In genomic region chr2:135837730-135838129, GRCm38 (mm10) we compare ENCODE assay signal across 28 mouse cellular contexts.
A peak's percentile ranks its signal among the peaks of the same experiment; 100 is the strongest.
DNase-seq lines count a peak whose midpoint lies in the region; ATAC-seq lines count a peak whose summit lies in the region.
"Had no signal": no experiment of that assay in that cellular context is flagged by ENCODE, and none has a peak within 500 bp of the region (broad histone marks: within the 10 kb centered on the region; RNA-seq: fewer than 3 reads in every experiment).

No protein-coding gene starts in this region.

- H3K36me3 ChIP-seq in heart, embryonic 10.5 days: no peaks in the 10 kb centered on the region
- no peaks in the 10 kb centered on the region for H3K36me3 ChIP-seq in heart, embryonic 11.5 days (ENCODE audit: control insufficient read depth, insufficient read depth, low read length)
- H3K36me3 ChIP-seq: embryonic facial prominence, embryonic 10.5 days; embryonic facial prominence, embryonic 15.5 days; forebrain, embryonic 12.5 days; G1E; limb, embryonic 13.5 days; lung, embryonic 15.5 days; midbrain, embryonic 10.5 days; neural tube, embryonic 12.5 days; stomach, embryonic 15.5 days had no signal

- H3K4me2 ChIP-seq in heart, embryonic 11.5 days: no peak overlapping the region
- H3K4me2 ChIP-seq: embryonic facial prominence, embryonic 15.5 days; forebrain, embryonic 12.5 days; limb, embryonic 13.5 days; liver, embryonic 11.5 days; lung, embryonic 15.5 days; neural tube, embryonic 12.5 days; stomach, embryonic 15.5 days had no signal

- peak overlapping the region; percentile 47; the same call in 1 of the 2 replicates for H3K27ac ChIP-seq in heart, embryonic 10.5 days
- no peak overlapping the region for H3K27ac ChIP-seq in heart, embryonic 11.5 days (ENCODE audit: low read depth, low read length)
- 0 out of 2 replicates have a peak overlapping the region, but pooled peaks have one; percentile 24 for H3K27ac ChIP-seq in brown adipose tissue, adult 24 weeks (replicated peaks; ENCODE audit: low read depth, low read length)
- H3K27ac ChIP-seq: embryonic facial prominence, embryonic 10.5 days; embryonic facial prominence, embryonic 15.5 days; forebrain, embryonic 12.5 days; layer of hippocampus, adult 2 months; left cerebral cortex, adult 2 months; limb, embryonic 13.5 days; lung, embryonic 15.5 days; midbrain, embryonic 10.5 days; neural tube, embryonic 12.5 days; stomach, embryonic 15.5 days had no signal

- H3K27me3 ChIP-seq in heart, embryonic 10.5 days (ENCODE audit: insufficient read depth, poor library complexity, severe bottlenecking): no peaks in the 10 kb centered on the region
- H3K27me3 ChIP-seq in heart, embryonic 11.5 days (ENCODE audit: control insufficient read depth, insufficient read depth, low read length): no peaks in the 10 kb centered on the region
- H3K27me3 ChIP-seq: embryonic facial prominence, embryonic 15.5 days; forebrain, embryonic 12.5 days; limb, embryonic 13.5 days; lung, embryonic 15.5 days; neural tube, embryonic 12.5 days; stomach, embryonic 15.5 days had no signal

- no peaks in the 10 kb centered on the region for H3K9me3 ChIP-seq in heart, embryonic 10.5 days
- H3K9me3 ChIP-seq in heart, embryonic 11.5 days (replicated peaks; ENCODE audit: control insufficient read depth, low read length): no peaks in the 10 kb centered on the region
- H3K9me3 ChIP-seq: embryonic facial prominence, embryonic 10.5 days; embryonic facial prominence, embryonic 15.5 days; forebrain, embryonic 12.5 days; limb, embryonic 13.5 days; lung, embryonic 15.5 days; midbrain, embryonic 10.5 days; neural tube, embryonic 12.5 days; stomach, embryonic 15.5 days had no signal

- H3K4me1 ChIP-seq in heart, embryonic 10.5 days: peaks cover 23% of the 10 kb centered on the region
- peaks cover 17% of the 10 kb centered on the region for H3K4me1 ChIP-seq in heart, embryonic 11.5 days (ENCODE audit: control insufficient read depth, insufficient read depth, low read length)
- peaks cover 24% of the 10 kb centered on the region for H3K4me1 ChIP-seq in brown adipose tissue, adult 24 weeks (ENCODE audit: control insufficient read depth, insufficient read depth, insufficient read length, low read length)
- H3K4me1 ChIP-seq: embryonic facial prominence, embryonic 10.5 days; embryonic facial prominence, embryonic 15.5 days; forebrain, embryonic 12.5 days; limb, embryonic 13.5 days; lung, embryonic 15.5 days; midbrain, embryonic 10.5 days; neural tube, embryonic 12.5 days; stomach, embryonic 15.5 days had no signal

- no peak for ATAC-seq in heart, embryonic 11.5 days (replicated peaks; ENCODE audit: insufficient number of reproducible peaks, low FRiP score, low TSS enrichment)
- ATAC-seq: forebrain, postnatal 0 days; hindbrain, embryonic 16.5 days had no signal

- H3K4me3 ChIP-seq in heart, embryonic 10.5 days: no peak overlapping the region
- H3K4me3 ChIP-seq in heart, embryonic 11.5 days (ENCODE audit: low read depth, low read length): no peak overlapping the region
- H3K4me3 ChIP-seq in brown adipose tissue, adult 24 weeks (ENCODE audit: insufficient read depth, low read depth, low read length): no peak overlapping the region
- H3K4me3 ChIP-seq: embryonic facial prominence, embryonic 10.5 days; embryonic facial prominence, embryonic 15.5 days; forebrain, embryonic 12.5 days; layer of hippocampus, adult 2 months; left cerebral cortex, adult 2 months; limb, embryonic 13.5 days; lung, embryonic 15.5 days; midbrain, embryonic 10.5 days; myocyte; neural tube, embryonic 12.5 days; stomach, embryonic 15.5 days had no signal

- no peak overlapping the region for H3K9ac ChIP-seq in heart, embryonic 11.5 days (ENCODE audit: low read depth, low read length)
- H3K9ac ChIP-seq: embryonic facial prominence, embryonic 15.5 days; forebrain, embryonic 12.5 days; forebrain, postnatal 0 days; limb, embryonic 13.5 days; lung, embryonic 15.5 days; neural tube, embryonic 12.5 days; stomach, embryonic 15.5 days had no signal

- 64% methylated on average over 1 of the region's 1 CpGs for WGBS in heart, embryonic 10.5 days
- WGBS in heart, embryonic 11.5 days (ENCODE audit: insufficient replicate concordance): 58% methylated on average over 1 of the region's 1 CpGs

- peak; percentile 66 for DNase-seq in cerebellum, adult 9-10 months
- DNase-seq in cerebellum, postnatal 36 days: no peak
- no peak for DNase-seq in heart, embryonic 10.5 days (ENCODE audit: low spot score)
- peak; percentile 8 for DNase-seq in kidney, adult 9 months
- DNase-seq in kidney, adult 11 months: no peak
- DNase-seq in right cerebral cortex, adult 2 months (ENCODE audit: low spot score in 2 of 2): no peak
- DNase-seq: adrenal gland, postnatal 10 days; cerebellum, adult 8-10 months; forebrain, postnatal 0 days; gastrocnemius, postnatal 25 days; heart, postnatal 10 days; right cerebral cortex, postnatal 25 days had no signal

Comparison
In these comparisons a context has a peak if more than half of its experiments do, and no peak if none do; other contexts are left out.
1. DNase-seq: peak in cerebellum, adult 9-10 months (single experiment) and kidney, adult 9 months (single experiment); none in cerebellum, postnatal 36 days (0 of 2), heart, embryonic 10.5 days (single experiment), kidney, adult 11 months (single experiment) and right cerebral cortex, adult 2 months (0 of 2).